Mouse (Mus musculus): Measurements from ENCODE around the gene Gbx2.

DNA sequence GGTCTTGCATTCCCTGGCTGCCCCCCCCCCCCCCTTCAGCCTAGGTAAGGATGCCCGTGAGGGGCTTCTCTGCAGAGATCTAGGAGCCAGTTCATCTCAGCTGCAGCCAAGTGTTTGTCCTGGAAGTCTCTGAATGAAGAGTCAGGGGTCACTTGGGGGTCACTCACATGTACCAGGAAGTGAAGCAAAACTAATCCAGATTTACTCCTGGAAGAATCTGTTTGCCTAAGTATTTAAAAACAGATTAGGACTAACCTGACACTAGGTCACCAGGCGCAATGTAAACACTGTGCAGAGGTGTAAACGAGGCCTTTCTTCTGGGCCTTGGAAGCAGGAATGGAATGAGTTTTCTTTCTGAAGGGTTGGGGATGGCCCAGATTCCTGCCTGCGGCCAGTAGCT lies 45.3 kb downstream of the Gbx2 start:
- TF ChIP-seq CTCF (conservative IDR thresholded peaks at IDR 0.05; ENCODE audit: low read length) = no peak
- no peak for TF ChIP-seq POU5F1 (IDR thresholded peaks at IDR 0.05; ENCODE audit: borderline replicate concordance, low read length)
- no peak for TF ChIP-seq NANOG (IDR thresholded peaks at IDR 0.05; ENCODE audit: borderline replicate concordance, low read length)

Measured in E14TG2a.4 (cell line).